Mouse (Mus musculus): ENCODE measurements at regions not wholly inside any gene's neighbourhood (a gene's known extent, or its start where the extent isn't known, plus 50 kb on each side); places are given as distances from the start of the nearest gene placed in this dataset.

DNA sequence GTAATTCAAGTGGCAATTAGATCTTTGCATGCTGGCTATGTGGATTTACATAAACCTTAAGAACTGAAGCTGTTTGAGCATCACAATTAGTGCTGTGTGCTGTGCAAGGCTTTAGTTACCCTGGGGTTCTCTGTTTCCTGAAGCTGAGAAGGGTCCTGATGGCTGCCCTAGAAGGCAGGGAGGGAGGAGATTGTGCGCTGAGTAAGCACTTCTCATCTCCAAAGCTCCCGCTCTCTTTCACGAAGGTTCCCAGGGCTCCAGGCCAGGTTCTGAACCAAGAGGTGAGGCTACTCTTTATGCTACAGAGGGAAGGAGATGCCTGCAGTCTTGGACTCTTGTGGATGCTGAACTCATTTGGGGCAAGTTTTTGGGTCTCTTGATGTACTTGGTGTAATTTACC, 206.7 kb downstream of the Fam169b start:
- H3K27ac ChIP-seq (replicated peaks; ENCODE audit: insufficient read depth, low read depth, low read length), result no peak overlapping the region
- H3K4me1 ChIP-seq (ENCODE audit: control insufficient read depth, insufficient read depth, low read length), result no peaks in the 10 kb centered on the region
- DNase-seq (ENCODE audit: extremely low read depth, low read depth, low spot score), result no peak
- no peaks in the 10 kb centered on the region for H3K36me3 ChIP-seq (ENCODE audit: control insufficient read depth, insufficient read depth, low read length)
- peaks cover 3% of the 10 kb centered on the region; the same call in 1 of the 2 replicates for H3K27me3 ChIP-seq (ENCODE audit: control insufficient read depth, insufficient read depth, low read length)
- WGBS, result 47% methylated on average over 3 of the region's 3 CpGs
- no peak overlapping the region for H3K9ac ChIP-seq (ENCODE audit: low read depth, low read length)
- no peaks in the 10 kb centered on the region for H3K79me2 ChIP-seq (ENCODE audit: control insufficient read depth, insufficient read depth, low read length)
- H3K4me3 ChIP-seq (ENCODE audit: insufficient read depth, low read depth, low read length), result no peak overlapping the region
- no peak for TF ChIP-seq CTCF (IDR thresholded peaks at IDR 0.05; ENCODE audit: low read depth, low read length)

DNA sequence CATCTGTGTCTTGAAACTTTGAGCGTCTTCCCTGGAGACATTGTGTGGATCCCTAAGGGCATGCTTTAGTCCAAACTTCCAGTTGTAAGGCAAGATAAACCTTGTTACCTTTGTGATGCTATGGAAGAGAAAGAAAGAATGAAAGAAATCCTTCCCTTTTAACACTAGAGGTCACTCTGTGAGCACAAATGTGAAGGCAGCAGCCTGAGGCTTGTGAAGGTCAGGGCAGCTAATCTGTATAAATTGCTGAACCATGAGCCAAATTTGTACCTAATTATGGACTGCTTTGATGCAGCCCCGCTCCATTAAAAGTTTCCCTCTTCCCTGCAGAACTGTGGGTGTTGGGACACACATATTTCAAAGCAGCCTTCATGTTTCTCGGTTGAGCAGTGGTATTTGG, 204.4 kb downstream of the Fam169b start:
- no peak for DNase-seq (ENCODE audit: extremely low read depth, low read depth, low spot score)
- no peaks in the 10 kb centered on the region for H3K36me3 ChIP-seq (ENCODE audit: control insufficient read depth, insufficient read depth, low read length)

DNA sequence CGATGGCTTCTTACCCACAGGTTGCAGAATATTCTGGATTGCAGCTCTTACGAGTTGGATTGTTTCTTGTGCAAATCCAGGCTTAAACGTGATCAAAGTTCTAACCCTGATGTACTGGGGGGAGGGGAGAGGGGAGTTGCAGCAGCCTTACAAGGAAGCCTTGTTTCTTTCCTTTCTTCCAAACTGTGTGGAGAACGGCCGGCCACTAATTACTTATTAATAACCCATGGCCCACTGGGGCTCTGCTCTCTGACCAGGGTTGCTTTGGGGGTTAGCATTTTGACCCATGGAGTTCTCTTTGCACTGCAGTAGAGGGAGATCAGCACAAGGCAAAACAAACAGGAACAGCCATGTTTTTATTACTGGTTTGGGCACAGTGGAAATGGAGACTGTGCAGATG, 199.2 kb downstream of the Fam169b start:
- H3K27ac ChIP-seq (replicated peaks; ENCODE audit: insufficient read depth, low read depth, low read length), result no peak overlapping the region
- no peaks in the 10 kb centered on the region for H3K79me2 ChIP-seq (ENCODE audit: control insufficient read depth, insufficient read depth, low read length)
- WGBS, result 28% methylated on average over 5 of the region's 5 CpGs
- H3K27me3 ChIP-seq (ENCODE audit: control insufficient read depth, insufficient read depth, low read length), result 0 out of 2 replicates have a peak, but pooled peaks cover 2% of the 10 kb centered on the region
- no peak overlapping the region for H3K4me3 ChIP-seq (ENCODE audit: insufficient read depth, low read depth, low read length)
- no peak overlapping the region for H3K9ac ChIP-seq (ENCODE audit: low read depth, low read length)
- TF ChIP-seq CTCF (IDR thresholded peaks at IDR 0.05; ENCODE audit: low read depth, low read length), result no peak
- TF ChIP-seq POLR2A (IDR thresholded peaks at IDR 0.05; ENCODE audit: extremely low read depth, insufficient read depth, low read length), result no peak
- no peaks in the 10 kb centered on the region for H3K36me3 ChIP-seq (ENCODE audit: control insufficient read depth, insufficient read depth, low read length)
- DNase-seq (ENCODE audit: extremely low read depth, low read depth, low spot score), result no peak
- H3K4me1 ChIP-seq (ENCODE audit: control insufficient read depth, insufficient read depth, low read length), result no peaks in the 10 kb centered on the region

More for the DNA sequence above, 204.4 kb downstream of the Fam169b start:
- Histone ChIP-seq H3K27ac (replicated peaks; ENCODE audit: insufficient read depth, low read depth, low read length) (no peak overlapping the region), H3K79me2 (ENCODE audit: control insufficient read depth, insufficient read depth, low read length) (no peaks in the 10 kb centered on the region), H3K4me1 (ENCODE audit: control insufficient read depth, insufficient read depth, low read length) (no peaks in the 10 kb centered on the region), H3K4me3 (ENCODE audit: insufficient read depth, low read depth, low read length) (no peak overlapping the region), H3K27me3 (ENCODE audit: control insufficient read depth, insufficient read depth, low read length) (peaks cover 3% of the 10 kb centered on the region; the same call in 1 of the 2 replicates), H3K9ac (ENCODE audit: low read depth, low read length) (no peak overlapping the region)
- TF ChIP-seq POLR2A (IDR thresholded peaks at IDR 0.05; ENCODE audit: extremely low read depth, insufficient read depth, low read length) (no peak), CTCF (IDR thresholded peaks at IDR 0.05; ENCODE audit: low read depth, low read length) (no peak)
- WGBS, result 79% methylated on average over 3 of the region's 3 CpGs

DNA sequence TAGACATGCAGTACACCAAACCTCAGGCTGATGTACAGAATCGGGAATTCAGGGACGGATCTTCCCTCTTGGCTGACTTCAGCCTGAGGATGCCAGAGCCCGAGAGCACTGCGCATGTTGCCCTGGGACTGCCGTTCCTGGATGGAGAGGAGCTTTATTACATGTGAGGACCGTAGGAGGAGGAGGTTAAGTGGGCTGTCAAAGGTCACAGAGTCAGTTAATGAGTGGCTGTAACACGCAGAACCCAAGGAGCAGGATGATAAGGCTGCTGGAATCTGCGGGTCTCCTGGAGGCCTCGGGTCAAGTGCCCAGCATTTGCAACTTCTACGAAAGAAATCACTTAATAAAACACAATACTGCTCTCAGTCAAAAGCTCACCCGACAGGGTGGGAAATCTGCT, 197.3 kb downstream of the Fam169b start:
- no peaks in the 10 kb centered on the region for H3K36me3 ChIP-seq (ENCODE audit: control insufficient read depth, insufficient read depth, low read length)
- no peak overlapping the region for H3K27ac ChIP-seq (replicated peaks; ENCODE audit: insufficient read depth, low read depth, low read length)
- no peak for TF ChIP-seq POLR2A (IDR thresholded peaks at IDR 0.05; ENCODE audit: extremely low read depth, insufficient read depth, low read length)
- TF ChIP-seq CTCF (IDR thresholded peaks at IDR 0.05; ENCODE audit: low read depth, low read length), result no peak
- WGBS, result 55% methylated on average over 11 of the region's 11 CpGs
- no peak overlapping the region for H3K4me3 ChIP-seq (ENCODE audit: insufficient read depth, low read depth, low read length)
- DNase-seq (ENCODE audit: extremely low read depth, low read depth, low spot score), result no peak
- H3K79me2 ChIP-seq (ENCODE audit: control insufficient read depth, insufficient read depth, low read length), result no peaks in the 10 kb centered on the region
- H3K27me3 ChIP-seq (ENCODE audit: control insufficient read depth, insufficient read depth, low read length), result 0 out of 2 replicates have a peak, but pooled peaks cover 2% of the 10 kb centered on the region
- H3K4me1 ChIP-seq (ENCODE audit: control insufficient read depth, insufficient read depth, low read length), result no peaks in the 10 kb centered on the region
- H3K9ac ChIP-seq (ENCODE audit: low read depth, low read length), result no peak overlapping the region

DNA sequence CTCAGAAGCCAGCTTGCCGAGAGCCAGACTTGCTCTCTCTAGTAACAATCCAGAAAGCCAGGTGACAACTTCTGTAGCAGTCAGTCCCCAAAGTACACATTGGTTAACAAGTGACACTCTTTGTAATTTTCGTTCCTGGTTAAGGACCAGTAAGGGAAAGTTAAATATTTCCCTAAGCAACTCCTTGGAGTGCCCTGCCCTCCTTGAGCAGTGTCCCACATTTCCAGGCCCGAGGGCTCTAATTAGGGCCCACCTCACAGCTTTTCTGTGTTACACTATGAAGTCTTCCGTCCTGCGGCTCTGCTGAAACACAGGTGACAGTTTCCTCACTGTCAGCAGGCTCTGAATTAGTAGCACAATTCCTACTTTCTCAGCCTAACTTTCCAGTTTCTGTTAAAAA, 194.9 kb downstream of the Fam169b start:
- Histone ChIP-seq H3K9ac (ENCODE audit: low read depth, low read length) (no peak overlapping the region), H3K27me3 (ENCODE audit: control insufficient read depth, insufficient read depth, low read length) (0 out of 2 replicates have a peak, but pooled peaks cover 2% of the 10 kb centered on the region), H3K4me3 (ENCODE audit: insufficient read depth, low read depth, low read length) (no peak overlapping the region), H3K27ac (replicated peaks; ENCODE audit: insufficient read depth, low read depth, low read length) (no peak overlapping the region), H3K36me3 (ENCODE audit: control insufficient read depth, insufficient read depth, low read length) (no peaks in the 10 kb centered on the region), H3K4me1 (ENCODE audit: control insufficient read depth, insufficient read depth, low read length) (no peaks in the 10 kb centered on the region), H3K79me2 (ENCODE audit: control insufficient read depth, insufficient read depth, low read length) (no peaks in the 10 kb centered on the region)
- WGBS, result 63% methylated on average over 5 of the region's 5 CpGs
- no peak for DNase-seq (ENCODE audit: extremely low read depth, low read depth, low spot score)
- TF ChIP-seq CTCF (IDR thresholded peaks at IDR 0.05; ENCODE audit: low read depth, low read length) (no peak), POLR2A (IDR thresholded peaks at IDR 0.05; ENCODE audit: extremely low read depth, insufficient read depth, low read length) (no peak)

DNA sequence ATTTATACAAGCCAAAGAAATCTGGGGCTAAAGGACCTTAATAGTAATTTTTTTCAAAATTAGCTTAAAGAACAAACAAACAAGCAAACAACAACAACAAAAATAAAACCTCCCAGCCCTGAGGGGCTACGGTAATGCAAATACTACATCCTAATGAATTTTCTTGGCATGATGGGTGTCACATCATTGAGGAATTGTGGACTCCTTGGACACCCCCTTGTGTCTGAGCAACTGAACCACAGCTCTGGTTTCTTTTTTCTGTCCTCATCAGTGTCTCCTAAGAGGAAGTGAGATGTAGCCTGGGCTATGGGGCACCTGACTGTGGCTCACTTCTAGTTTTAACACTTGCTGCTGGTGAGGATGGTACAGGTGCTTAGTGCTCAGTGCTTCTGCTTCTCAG, 184.2 kb downstream of the Fam169b start:
- no peaks in the 10 kb centered on the region for H3K79me2 ChIP-seq (ENCODE audit: control insufficient read depth, insufficient read depth, low read length)
- no peaks in the 10 kb centered on the region for H3K36me3 ChIP-seq (ENCODE audit: control insufficient read depth, insufficient read depth, low read length)
- H3K4me3 ChIP-seq (ENCODE audit: insufficient read depth, low read depth, low read length), result no peak overlapping the region
- TF ChIP-seq POLR2A (IDR thresholded peaks at IDR 0.05; ENCODE audit: extremely low read depth, insufficient read depth, low read length), result no peak
- no peak for TF ChIP-seq CTCF (IDR thresholded peaks at IDR 0.05; ENCODE audit: low read depth, low read length)
- no peak overlapping the region for H3K9ac ChIP-seq (ENCODE audit: low read depth, low read length)
- no peaks in the 10 kb centered on the region for H3K27me3 ChIP-seq (ENCODE audit: control insufficient read depth, insufficient read depth, low read length)
- H3K4me1 ChIP-seq (ENCODE audit: control insufficient read depth, insufficient read depth, low read length), result no peaks in the 10 kb centered on the region
- no peak overlapping the region for H3K27ac ChIP-seq (replicated peaks; ENCODE audit: insufficient read depth, low read depth, low read length)
- DNase-seq (ENCODE audit: extremely low read depth, low read depth, low spot score), result no peak
- 81% methylated on average over 1 of the region's 1 CpGs for WGBS

All from liver, adult 2 months (tissue).